Mouse (Mus musculus): Measurements from ENCODE around the gene Wdr46. TPM values are rescaled to one million over a fixed set of nuclear protein-coding genes. Genes with fewer than 3 reads are reported as not detected.
"Not testable (repeated sequence)": the region's sequence is repeated elsewhere in the genome, so short reads cannot be mapped to it uniquely, and the experiment has no call there.

The Wdr46 gene
- polyA plus RNA-seq (2012; fragmentation: generic; extraction: Trizol): 64.8 TPM
- long read RNA-seq, experiment 1, transcript Wdr46-201 (15 exons, 2,229 nt): major isoform, 32 of 39 reads
- long read RNA-seq, experiment 1, partial matches to known transcripts: 3 of 39 reads
- long read RNA-seq, experiment 1, other reads (novel, unspliced or antisense): 4 of 39 reads
- long read RNA-seq, experiment 2, transcript Wdr46-201 (15 exons, 2,229 nt): major isoform, 589 of 625 reads
- long read RNA-seq, experiment 2, partial matches to known transcripts: 12 of 625 reads
- long read RNA-seq, experiment 2, other reads (novel, unspliced or antisense): 24 of 625 reads

GRCm38 (mm10) chr17:33940206-33940805 is at the start of gene Wdr46, which contains the start of gene Pfdn6:
Gene Wdr46, plus strand, starts transcription at chr17:33940660.
Gene Pfdn6, minus strand, starts transcription at chr17:33940343.
- Histone ChIP-seq H3K79me2 (ENCODE audit: control insufficient read depth, insufficient read depth) (peaks cover 51% of the 10 kb centered on the region), H3K4me3 (ENCODE audit: insufficient read depth, poor library complexity, severe bottlenecking) (peak within 1 kb of the TSS; percentile 98), H3ac (ENCODE audit: control insufficient read depth, insufficient read length, low read depth) (peak within 1 kb of the TSS; percentile 83), H3K79me3 (ENCODE audit: low read depth) (peaks cover 23% of the 10 kb centered on the region), H3K36me3 (ENCODE audit: control insufficient read depth, insufficient read depth) (peaks cover 10% of the 10 kb centered on the region), H3K27me3 (ENCODE audit: control insufficient read depth, insufficient read depth, insufficient read length) (no peaks in the 10 kb centered on the region)
- no peak for TF ChIP-seq MYOD1 (IDR thresholded peaks at IDR 0.05; ENCODE audit: control insufficient read depth, insufficient read length, low read depth)
- TF ChIP-seq MYOG (IDR thresholded peaks at IDR 0.05; ENCODE audit: control insufficient read depth, extremely low read depth, insufficient read length): no peak
- TF ChIP-seq CEBPB (IDR thresholded peaks at IDR 0.05; ENCODE audit: low read depth): no peak
- no peak for TF ChIP-seq USF1 (IDR thresholded peaks at IDR 0.05; ENCODE audit: low read depth)
- no peak for TF ChIP-seq FOSL1 (IDR thresholded peaks at IDR 0.05; ENCODE audit: insufficient read depth, low read length, poor library complexity, severe bottlenecking)
- no peak for TF ChIP-seq MAX (IDR thresholded peaks at IDR 0.05)
- no peak for TF ChIP-seq CTCF (IDR thresholded peaks at IDR 0.05; ENCODE audit: control insufficient read depth, insufficient read depth, insufficient read length)

GRCm38 (mm10) chr17:33891357-33891756 is 49.1 kb upstream of the Wdr46 start:
- TF ChIP-seq USF1 (IDR thresholded peaks at IDR 0.05; ENCODE audit: low read depth) (no peak), CTCF (IDR thresholded peaks at IDR 0.05; ENCODE audit: control insufficient read depth, insufficient read depth, insufficient read length) (no peak), CEBPB (IDR thresholded peaks at IDR 0.05; ENCODE audit: low read depth) (no peak), MAX (IDR thresholded peaks at IDR 0.05) (no peak), MYOD1 (IDR thresholded peaks at IDR 0.05; ENCODE audit: control insufficient read depth, insufficient read length, low read depth) (no peak), MYOG (IDR thresholded peaks at IDR 0.05; ENCODE audit: control insufficient read depth, extremely low read depth, insufficient read length) (no peak), FOSL1 (IDR thresholded peaks at IDR 0.05; ENCODE audit: insufficient read depth, low read length, poor library complexity, severe bottlenecking) (no peak)
- Histone ChIP-seq H3K4me3 (ENCODE audit: insufficient read depth, poor library complexity, severe bottlenecking) (no peak overlapping the region), H3K36me3 (ENCODE audit: control insufficient read depth, insufficient read depth) (peaks cover 5% of the 10 kb centered on the region), H3K79me3 (ENCODE audit: low read depth) (peaks cover 25% of the 10 kb centered on the region), H3K79me2 (ENCODE audit: control insufficient read depth, insufficient read depth) (peaks cover 38% of the 10 kb centered on the region), H3ac (ENCODE audit: control insufficient read depth, insufficient read length, low read depth) (no peak overlapping the region), H3K27me3 (ENCODE audit: control insufficient read depth, insufficient read depth, insufficient read length) (no peaks in the 10 kb centered on the region)

- not testable (repeated sequence) for H3ac ChIP-seq (ENCODE audit: control insufficient read depth, insufficient read length, low read depth); H3K4me3 ChIP-seq (ENCODE audit: insufficient read depth, poor library complexity, severe bottlenecking); H3K36me3 ChIP-seq (ENCODE audit: control insufficient read depth, insufficient read depth); H3K27me3 ChIP-seq (ENCODE audit: control insufficient read depth, insufficient read depth, insufficient read length)
- Histone ChIP-seq H3K79me3 (ENCODE audit: low read depth) (peaks cover 23% of the 10 kb centered on the region), H3K79me2 (ENCODE audit: control insufficient read depth, insufficient read depth) (peaks cover 33% of the 10 kb centered on the region)
Observed at GRCm38 (mm10) chr17:33891892-33892291, 48.6 kb upstream of the Wdr46 start.

- H3K36me3 ChIP-seq (ENCODE audit: control insufficient read depth, insufficient read depth): no peaks in the 10 kb centered on the region
- H3ac ChIP-seq (ENCODE audit: control insufficient read depth, insufficient read length, low read depth): no peak overlapping the region
- H3K4me3 ChIP-seq (ENCODE audit: insufficient read depth, poor library complexity, severe bottlenecking): no peak overlapping the region
- no peak for TF ChIP-seq MYOD1 (IDR thresholded peaks at IDR 0.05; ENCODE audit: control insufficient read depth, insufficient read length, low read depth)
- TF ChIP-seq USF1 (IDR thresholded peaks at IDR 0.05; ENCODE audit: low read depth): no peak
- H3K79me3 ChIP-seq (ENCODE audit: low read depth): peaks cover 19% of the 10 kb centered on the region
- H3K79me2 ChIP-seq (ENCODE audit: control insufficient read depth, insufficient read depth): peaks cover 27% of the 10 kb centered on the region
- no peaks in the 10 kb centered on the region for H3K27me3 ChIP-seq (ENCODE audit: control insufficient read depth, insufficient read depth, insufficient read length)
Observed at GRCm38 (mm10) chr17:33892429-33892828, 48.0 kb upstream of the Wdr46 start.

GRCm38 (mm10) chr17:33893011-33893410 is 47.4 kb upstream of the Wdr46 start:
- Histone ChIP-seq H3K79me3 (ENCODE audit: low read depth) (peaks cover 14% of the 10 kb centered on the region), H3K79me2 (ENCODE audit: control insufficient read depth, insufficient read depth) (peaks cover 22% of the 10 kb centered on the region)
- H3K27me3 ChIP-seq (ENCODE audit: control insufficient read depth, insufficient read depth, insufficient read length); H3ac ChIP-seq (ENCODE audit: control insufficient read depth, insufficient read length, low read depth); H3K4me3 ChIP-seq (ENCODE audit: insufficient read depth, poor library complexity, severe bottlenecking); H3K36me3 ChIP-seq (ENCODE audit: control insufficient read depth, insufficient read depth): not testable (repeated sequence)

GRCm38 (mm10) chr17:33897114-33897794 is 43.2 kb upstream of the Wdr46 start:
- Histone ChIP-seq H3K79me3 (ENCODE audit: low read depth) (no peaks in the 10 kb centered on the region), H3ac (ENCODE audit: control insufficient read depth, insufficient read length, low read depth) (no peak overlapping the region), H3K79me2 (ENCODE audit: control insufficient read depth, insufficient read depth) (no peaks in the 10 kb centered on the region), H3K4me3 (ENCODE audit: insufficient read depth, poor library complexity, severe bottlenecking) (no peak overlapping the region), H3K27me3 (ENCODE audit: control insufficient read depth, insufficient read depth, insufficient read length) (no peaks in the 10 kb centered on the region), H3K36me3 (ENCODE audit: control insufficient read depth, insufficient read depth) (no peaks in the 10 kb centered on the region)
- no peak for TF ChIP-seq CEBPB (IDR thresholded peaks at IDR 0.05; ENCODE audit: low read depth)
- no peak for TF ChIP-seq MYOG (IDR thresholded peaks at IDR 0.05; ENCODE audit: control insufficient read depth, extremely low read depth, insufficient read length)
- no peak for TF ChIP-seq MYOD1 (IDR thresholded peaks at IDR 0.05; ENCODE audit: control insufficient read depth, insufficient read length, low read depth)
- peak; percentile 25 for TF ChIP-seq CTCF (IDR thresholded peaks at IDR 0.05; ENCODE audit: control insufficient read depth, insufficient read depth, insufficient read length)
- peak; percentile 36 for TF ChIP-seq MAX (IDR thresholded peaks at IDR 0.05)
- no peak for TF ChIP-seq FOSL1 (IDR thresholded peaks at IDR 0.05; ENCODE audit: insufficient read depth, low read length, poor library complexity, severe bottlenecking)
- no peak for TF ChIP-seq USF1 (IDR thresholded peaks at IDR 0.05; ENCODE audit: low read depth)

GRCm38 (mm10) chr17:33898193-33898592 is 42.3 kb upstream of the Wdr46 start:
- not testable (repeated sequence) for H3K27me3 ChIP-seq (ENCODE audit: control insufficient read depth, insufficient read depth, insufficient read length); H3K79me3 ChIP-seq (ENCODE audit: low read depth); H3ac ChIP-seq (ENCODE audit: control insufficient read depth, insufficient read length, low read depth); H3K4me3 ChIP-seq (ENCODE audit: insufficient read depth, poor library complexity, severe bottlenecking); H3K79me2 ChIP-seq (ENCODE audit: control insufficient read depth, insufficient read depth); H3K36me3 ChIP-seq (ENCODE audit: control insufficient read depth, insufficient read depth)
